Mouse (Mus musculus): ENCODE measurements around the gene Col28a1. TPM values are rescaled to one million over a fixed set of nuclear protein-coding genes. Genes with fewer than 3 reads are reported as not detected.

Col28a1 gene
- polyA plus RNA-seq, 1 experiment = not detected

GRCm38 (mm10) chr6:8157121-8157520 lies 35.3 kb downstream of the Col28a1 start:
- Histone ChIP-seq H3K27me3 (ENCODE audit: control insufficient read depth, insufficient read depth, insufficient read length) (no peaks in the 10 kb centered on the region), H3K4me2 (ENCODE audit: low read depth) (no peak overlapping the region), H3K4me3 (no peak overlapping the region), H3ac (ENCODE audit: control insufficient read depth, insufficient read length) (no peak overlapping the region), H3K79me2 (ENCODE audit: control insufficient read depth, insufficient read depth) (no peaks in the 10 kb centered on the region), H3K36me3 (ENCODE audit: control insufficient read depth, insufficient read depth) (no peaks in the 10 kb centered on the region)
- TF ChIP-seq SRF (IDR thresholded peaks at IDR 0.05; ENCODE audit: control insufficient read depth, insufficient read length, low read depth) (no peak), REST (IDR thresholded peaks at IDR 0.05; ENCODE audit: insufficient read depth, insufficient read length) (no peak), MYOG (IDR thresholded peaks at IDR 0.05; ENCODE audit: control insufficient read depth in 1 of 3, insufficient read depth in 1 of 3, insufficient read length in 2 of 3, low read depth in 2 of 3) (no peak), MYOD1 (IDR thresholded peaks at IDR 0.05; ENCODE audit: control insufficient read depth in 1 of 3, insufficient read length in 2 of 3, low read depth in 2 of 3) (no peak), CEBPB (IDR thresholded peaks at IDR 0.05; ENCODE audit: insufficient read depth, poor library complexity, severe bottlenecking) (no peak), POLR2AphosphoS2 (IDR thresholded peaks at IDR 0.05; ENCODE audit: insufficient read length, low read depth) (no peak), TCF3 (IDR thresholded peaks at IDR 0.05; ENCODE audit: insufficient read length, low read depth) (no peak), MAX (IDR thresholded peaks at IDR 0.05; ENCODE audit: low read depth) (no peak), USF1 (IDR thresholded peaks at IDR 0.05; ENCODE audit: low read depth) (no peak), POLR2A (IDR thresholded peaks at IDR 0.05; ENCODE audit: insufficient read length, low read depth) (no peak), TCF12 (IDR thresholded peaks at IDR 0.05; ENCODE audit: insufficient read depth, poor library complexity, severe bottlenecking) (no peak), E2F4 (IDR thresholded peaks at IDR 0.05; ENCODE audit: insufficient read depth) (no peak)

- no peaks in the 10 kb centered on the region for H3K27me3 ChIP-seq (ENCODE audit: control insufficient read depth, insufficient read depth, insufficient read length)
- H3K79me2 ChIP-seq (ENCODE audit: control insufficient read depth, insufficient read depth) = no peaks in the 10 kb centered on the region
- no peak overlapping the region for H3ac ChIP-seq (ENCODE audit: control insufficient read depth, insufficient read length)
- no peak overlapping the region for H3K4me3 ChIP-seq
- H3K4me2 ChIP-seq (ENCODE audit: low read depth) = no peak overlapping the region
- no peaks in the 10 kb centered on the region for H3K36me3 ChIP-seq (ENCODE audit: control insufficient read depth, insufficient read depth)
- TF ChIP-seq USF1 (IDR thresholded peaks at IDR 0.05; ENCODE audit: low read depth) (no peak), SRF (IDR thresholded peaks at IDR 0.05; ENCODE audit: control insufficient read depth, insufficient read length, low read depth) (no peak), REST (IDR thresholded peaks at IDR 0.05; ENCODE audit: insufficient read depth, insufficient read length) (no peak), POLR2A (IDR thresholded peaks at IDR 0.05; ENCODE audit: insufficient read length, low read depth) (no peak), MYOG (IDR thresholded peaks at IDR 0.05; ENCODE audit: control insufficient read depth in 1 of 3, insufficient read depth in 1 of 3, insufficient read length in 2 of 3, low read depth in 2 of 3) (no peak), POLR2AphosphoS2 (IDR thresholded peaks at IDR 0.05; ENCODE audit: insufficient read length, low read depth) (no peak)
These were observed 39.7 kb downstream of the Col28a1 start for GRCm38 (mm10) chr6:8152551-8153361.

DNA sequence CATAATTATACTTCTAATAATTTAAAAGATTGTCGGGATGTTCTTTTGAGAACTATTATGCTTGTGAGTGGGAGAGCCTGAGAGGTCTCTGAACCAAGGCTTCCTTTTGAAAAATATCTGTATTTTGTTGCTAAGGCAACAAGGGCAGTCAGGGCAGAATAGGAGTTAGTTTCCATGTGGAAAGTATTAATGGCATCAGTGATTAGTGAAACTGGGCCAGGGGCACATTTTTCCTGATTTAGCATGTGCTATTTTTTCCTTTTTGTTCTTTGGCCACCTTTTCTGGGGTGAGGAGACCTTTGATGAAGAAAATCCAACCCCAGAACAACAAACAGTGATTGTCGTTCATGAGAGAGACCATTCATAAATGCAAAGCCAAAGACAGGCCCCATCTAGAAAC lies 43.5 kb downstream of the Col28a1 start:
- H3ac ChIP-seq (ENCODE audit: control insufficient read depth, insufficient read length) = no peak overlapping the region
- no peak overlapping the region for H3K4me2 ChIP-seq (ENCODE audit: low read depth)
- no peaks in the 10 kb centered on the region for H3K36me3 ChIP-seq (ENCODE audit: control insufficient read depth, insufficient read depth)
- H3K79me2 ChIP-seq (ENCODE audit: control insufficient read depth, insufficient read depth) = no peaks in the 10 kb centered on the region
- no peak for TF ChIP-seq POLR2A (IDR thresholded peaks at IDR 0.05; ENCODE audit: insufficient read length, low read depth)
- no peak for TF ChIP-seq TCF12 (IDR thresholded peaks at IDR 0.05; ENCODE audit: insufficient read depth, poor library complexity, severe bottlenecking)
- TF ChIP-seq CEBPB (IDR thresholded peaks at IDR 0.05; ENCODE audit: insufficient read depth, poor library complexity, severe bottlenecking) = no peak
- TF ChIP-seq MYOG (IDR thresholded peaks at IDR 0.05; ENCODE audit: control insufficient read depth in 1 of 3, insufficient read depth in 1 of 3, insufficient read length in 2 of 3, low read depth in 2 of 3) = no peak
- TF ChIP-seq MAX (IDR thresholded peaks at IDR 0.05; ENCODE audit: low read depth) = no peak
- TF ChIP-seq SRF (IDR thresholded peaks at IDR 0.05; ENCODE audit: control insufficient read depth, insufficient read length, low read depth) = no peak
- no peak for TF ChIP-seq E2F4 (IDR thresholded peaks at IDR 0.05; ENCODE audit: insufficient read depth)
- TF ChIP-seq REST (IDR thresholded peaks at IDR 0.05; ENCODE audit: insufficient read depth, insufficient read length) = no peak
- no peak for TF ChIP-seq USF1 (IDR thresholded peaks at IDR 0.05; ENCODE audit: low read depth)
- TF ChIP-seq MYOD1 (IDR thresholded peaks at IDR 0.05; ENCODE audit: control insufficient read depth in 1 of 3, insufficient read length in 2 of 3, low read depth in 2 of 3) = no peak
- no peak for TF ChIP-seq TCF3 (IDR thresholded peaks at IDR 0.05; ENCODE audit: insufficient read length, low read depth)
- TF ChIP-seq POLR2AphosphoS2 (IDR thresholded peaks at IDR 0.05; ENCODE audit: insufficient read length, low read depth) = no peak
- no peak overlapping the region for H3K4me3 ChIP-seq
- no peaks in the 10 kb centered on the region for H3K27me3 ChIP-seq (ENCODE audit: control insufficient read depth, insufficient read depth, insufficient read length)

DNA sequence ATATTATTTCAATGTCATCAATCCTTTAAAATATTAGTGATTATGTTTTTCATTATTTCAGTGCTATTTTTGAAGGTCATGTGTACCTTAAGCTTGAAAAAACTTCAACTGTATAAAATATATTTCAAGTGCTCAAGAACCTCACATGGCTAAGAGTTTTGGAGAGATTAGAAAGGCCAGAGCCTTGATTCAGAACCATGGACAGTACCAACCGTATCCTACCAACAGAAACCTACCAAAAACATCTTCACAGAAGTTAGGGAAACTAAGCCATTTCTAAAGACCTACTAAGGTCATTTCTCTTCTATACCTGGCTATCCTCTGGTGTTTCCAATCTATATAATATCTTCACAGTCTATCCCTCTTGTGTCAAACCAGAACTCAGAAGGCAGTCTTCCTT lies 50.5 kb downstream of the Col28a1 start:
- no peaks in the 10 kb centered on the region for H3K79me2 ChIP-seq (ENCODE audit: control insufficient read depth, insufficient read depth)
- no peaks in the 10 kb centered on the region for H3K36me3 ChIP-seq (ENCODE audit: control insufficient read depth, insufficient read depth)
- no peak overlapping the region for H3K4me2 ChIP-seq (ENCODE audit: low read depth)
- H3ac ChIP-seq (ENCODE audit: control insufficient read depth, insufficient read length) = no peak overlapping the region
- no peak overlapping the region for H3K4me3 ChIP-seq
- TF ChIP-seq POLR2AphosphoS2 (IDR thresholded peaks at IDR 0.05; ENCODE audit: insufficient read length, low read depth) (no peak), MAX (IDR thresholded peaks at IDR 0.05; ENCODE audit: low read depth) (peak; percentile 37)
- no peaks in the 10 kb centered on the region for H3K27me3 ChIP-seq (ENCODE audit: control insufficient read depth, insufficient read depth, insufficient read length)

DNA sequence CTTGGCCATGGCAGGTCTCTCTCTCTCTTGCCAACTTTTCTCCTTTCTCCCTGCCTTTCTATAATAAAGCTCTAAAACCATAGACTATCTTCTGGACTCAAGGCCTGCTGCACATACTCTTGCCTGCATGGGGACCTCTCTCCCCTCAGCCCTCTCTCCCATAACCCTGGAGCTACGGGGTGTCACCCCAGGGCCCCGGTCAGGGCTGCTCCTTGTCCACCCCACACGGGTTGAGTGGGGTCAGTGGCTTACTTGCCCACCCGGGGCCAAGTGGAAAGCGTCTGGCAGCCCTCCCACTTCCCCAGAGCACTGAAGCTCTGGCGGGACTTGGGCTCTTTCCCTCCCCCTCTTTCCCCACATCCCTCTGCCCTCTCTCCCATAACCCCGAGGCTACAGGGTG lies 62.3 kb downstream of the Col28a1 start:
- Histone ChIP-seq H3K27me3 (ENCODE audit: control insufficient read depth, insufficient read depth, insufficient read length) (no peaks in the 10 kb centered on the region), H3K4me3 (no peak overlapping the region), H3K79me2 (ENCODE audit: control insufficient read depth, insufficient read depth) (no peaks in the 10 kb centered on the region), H3K36me3 (ENCODE audit: control insufficient read depth, insufficient read depth) (no peaks in the 10 kb centered on the region), H3K4me2 (ENCODE audit: low read depth) (no peak overlapping the region), H3ac (ENCODE audit: control insufficient read depth, insufficient read length) (no peak overlapping the region)
- TF ChIP-seq MAX (IDR thresholded peaks at IDR 0.05; ENCODE audit: low read depth) (no peak), POLR2A (IDR thresholded peaks at IDR 0.05; ENCODE audit: insufficient read length, low read depth) (no peak), SRF (IDR thresholded peaks at IDR 0.05; ENCODE audit: control insufficient read depth, insufficient read length, low read depth) (no peak), MYOD1 (IDR thresholded peaks at IDR 0.05; ENCODE audit: control insufficient read depth in 1 of 3, insufficient read length in 2 of 3, low read depth in 2 of 3) (no peak), REST (IDR thresholded peaks at IDR 0.05; ENCODE audit: insufficient read depth, insufficient read length) (no peak), E2F4 (IDR thresholded peaks at IDR 0.05; ENCODE audit: insufficient read depth) (no peak), MYOG (IDR thresholded peaks at IDR 0.05; ENCODE audit: control insufficient read depth in 1 of 3, insufficient read depth in 1 of 3, insufficient read length in 2 of 3, low read depth in 2 of 3) (no peak), USF1 (IDR thresholded peaks at IDR 0.05; ENCODE audit: low read depth) (no peak), TCF3 (IDR thresholded peaks at IDR 0.05; ENCODE audit: insufficient read length, low read depth) (no peak), POLR2AphosphoS2 (IDR thresholded peaks at IDR 0.05; ENCODE audit: insufficient read length, low read depth) (no peak), CEBPB (IDR thresholded peaks at IDR 0.05; ENCODE audit: insufficient read depth, poor library complexity, severe bottlenecking) (no peak)

All from myocyte (in vitro differentiated cells).